Mouse (Mus musculus): ENCODE results near the gene Zic4. TPM values are rescaled to one million over a fixed set of nuclear protein-coding genes. Genes with fewer than 3 reads are reported as not detected.

The Zic4 gene
- polyA plus RNA-seq (2012; rRNA removed) = 0.12 TPM in 1 of 2 replicates, not detected in the other

- no peak within 1 kb of the TSS for H3K27ac ChIP-seq (ENCODE audit: control insufficient read depth, insufficient read depth, low read depth, low read length)
- peaks cover 19% of the 10 kb centered on the region for H3K4me1 ChIP-seq (ENCODE audit: control insufficient read depth, insufficient read depth, low read length)
- H3K36me3 ChIP-seq (ENCODE audit: control insufficient read depth, insufficient read depth, low read length) = no peaks in the 10 kb centered on the region
- H3K27me3 ChIP-seq (ENCODE audit: control insufficient read depth, insufficient read depth, low read length) = peaks cover 18% of the 10 kb centered on the region
- peak within 1 kb of the TSS; percentile 42 for H3K4me3 ChIP-seq (ENCODE audit: control insufficient read depth, low read depth, low read length)
- TF ChIP-seq POLR2A (IDR thresholded peaks at IDR 0.05; ENCODE audit: control insufficient read depth, low read depth, low read length) (no peak), CTCF (IDR thresholded peaks at IDR 0.05; ENCODE audit: control insufficient read depth, insufficient read depth, insufficient replicate concordance, low read depth, low read length) (no peak)
Observed at GRCm38 (mm10) chr9:91361856-91362601, at the start of gene Zic4. Zic4 (plus strand) TSS chr9:91362413.

- TF ChIP-seq CTCF (IDR thresholded peaks at IDR 0.05; ENCODE audit: control insufficient read depth, insufficient read depth, insufficient replicate concordance, low read depth, low read length) = no peak
- no peak for TF ChIP-seq POLR2A (IDR thresholded peaks at IDR 0.05; ENCODE audit: control insufficient read depth, low read depth, low read length)
- H3K4me3 ChIP-seq (ENCODE audit: control insufficient read depth, low read depth, low read length) = no peak overlapping the region
- H3K27me3 ChIP-seq (ENCODE audit: control insufficient read depth, insufficient read depth, low read length) = no peaks in the 10 kb centered on the region; the same call in 1 of the 2 replicates
- peaks cover 4% of the 10 kb centered on the region for H3K4me1 ChIP-seq (ENCODE audit: control insufficient read depth, insufficient read depth, low read length)
- no peak overlapping the region for H3K27ac ChIP-seq (ENCODE audit: control insufficient read depth, insufficient read depth, low read depth, low read length)
- no peaks in the 10 kb centered on the region for H3K36me3 ChIP-seq (ENCODE audit: control insufficient read depth, insufficient read depth, low read length)
Observed at GRCm38 (mm10) chr9:91347591-91347990, 14.6 kb upstream of the Zic4 start.

- H3K27me3 ChIP-seq (ENCODE audit: control insufficient read depth, insufficient read depth, low read length) = no peaks in the 10 kb centered on the region; the same call in 1 of the 2 replicates
- peaks cover 8% of the 10 kb centered on the region for H3K4me1 ChIP-seq (ENCODE audit: control insufficient read depth, insufficient read depth, low read length)
- TF ChIP-seq POLR2A (IDR thresholded peaks at IDR 0.05; ENCODE audit: control insufficient read depth, low read depth, low read length) = no peak
- no peak for TF ChIP-seq CTCF (IDR thresholded peaks at IDR 0.05; ENCODE audit: control insufficient read depth, insufficient read depth, insufficient replicate concordance, low read depth, low read length)
- H3K36me3 ChIP-seq (ENCODE audit: control insufficient read depth, insufficient read depth, low read length) = no peaks in the 10 kb centered on the region
- no peak overlapping the region for H3K27ac ChIP-seq (ENCODE audit: control insufficient read depth, insufficient read depth, low read depth, low read length)
- H3K4me3 ChIP-seq (ENCODE audit: control insufficient read depth, low read depth, low read length) = no peak overlapping the region
Observed at GRCm38 (mm10) chr9:91348746-91349145, 13.5 kb upstream of the Zic4 start.

- Histone ChIP-seq H3K27ac (ENCODE audit: control insufficient read depth, insufficient read depth, low read depth, low read length) (no peak overlapping the region), H3K36me3 (ENCODE audit: control insufficient read depth, insufficient read depth, low read length) (no peaks in the 10 kb centered on the region), H3K4me3 (ENCODE audit: control insufficient read depth, low read depth, low read length) (peak overlapping the region; percentile 49; the same call in 1 of the 2 replicates), H3K4me1 (ENCODE audit: control insufficient read depth, insufficient read depth, low read length) (peaks cover 21% of the 10 kb centered on the region), H3K27me3 (ENCODE audit: control insufficient read depth, insufficient read depth, low read length) (no peaks in the 10 kb centered on the region; the same call in 1 of the 2 replicates)
- TF ChIP-seq POLR2A (IDR thresholded peaks at IDR 0.05; ENCODE audit: control insufficient read depth, low read depth, low read length) = no peak
- no peak for TF ChIP-seq CTCF (IDR thresholded peaks at IDR 0.05; ENCODE audit: control insufficient read depth, insufficient read depth, insufficient replicate concordance, low read depth, low read length)
Observed at GRCm38 (mm10) chr9:91350211-91350791, 11.9 kb upstream of the Zic4 start.

GRCm38 (mm10) chr9:91350861-91351291 lies 11.3 kb upstream of the Zic4 start:
- TF ChIP-seq CTCF (IDR thresholded peaks at IDR 0.05; ENCODE audit: control insufficient read depth, insufficient read depth, insufficient replicate concordance, low read depth, low read length) (no peak), POLR2A (IDR thresholded peaks at IDR 0.05; ENCODE audit: control insufficient read depth, low read depth, low read length) (no peak)
- no peaks in the 10 kb centered on the region; the same call in 1 of the 2 replicates for H3K27me3 ChIP-seq (ENCODE audit: control insufficient read depth, insufficient read depth, low read length)
- peak overlapping the region; percentile 49 for H3K4me3 ChIP-seq (ENCODE audit: control insufficient read depth, low read depth, low read length)
- no peaks in the 10 kb centered on the region for H3K36me3 ChIP-seq (ENCODE audit: control insufficient read depth, insufficient read depth, low read length)
- H3K4me1 ChIP-seq (ENCODE audit: control insufficient read depth, insufficient read depth, low read length) = peaks cover 24% of the 10 kb centered on the region
- no peak overlapping the region for H3K27ac ChIP-seq (ENCODE audit: control insufficient read depth, insufficient read depth, low read depth, low read length)

GRCm38 (mm10) chr9:91351361-91351760 lies 10.9 kb upstream of the Zic4 start:
- Histone ChIP-seq H3K36me3 (ENCODE audit: control insufficient read depth, insufficient read depth, low read length) (no peaks in the 10 kb centered on the region), H3K27me3 (ENCODE audit: control insufficient read depth, insufficient read depth, low read length) (no peaks in the 10 kb centered on the region; the same call in 1 of the 2 replicates), H3K4me3 (ENCODE audit: control insufficient read depth, low read depth, low read length) (peak overlapping the region; percentile 3; the same call in 1 of the 2 replicates), H3K4me1 (ENCODE audit: control insufficient read depth, insufficient read depth, low read length) (peaks cover 24% of the 10 kb centered on the region), H3K27ac (ENCODE audit: control insufficient read depth, insufficient read depth, low read depth, low read length) (no peak overlapping the region)
- TF ChIP-seq POLR2A (IDR thresholded peaks at IDR 0.05; ENCODE audit: control insufficient read depth, low read depth, low read length) (no peak), CTCF (IDR thresholded peaks at IDR 0.05; ENCODE audit: control insufficient read depth, insufficient read depth, insufficient replicate concordance, low read depth, low read length) (no peak)

GRCm38 (mm10) chr9:91351961-91352411 lies 10.2 kb upstream of the Zic4 start:
- TF ChIP-seq CTCF (IDR thresholded peaks at IDR 0.05; ENCODE audit: control insufficient read depth, insufficient read depth, insufficient replicate concordance, low read depth, low read length) = no peak
- no peak for TF ChIP-seq POLR2A (IDR thresholded peaks at IDR 0.05; ENCODE audit: control insufficient read depth, low read depth, low read length)
- no peaks in the 10 kb centered on the region; the same call in 1 of the 2 replicates for H3K27me3 ChIP-seq (ENCODE audit: control insufficient read depth, insufficient read depth, low read length)
- H3K4me1 ChIP-seq (ENCODE audit: control insufficient read depth, insufficient read depth, low read length) = peaks cover 24% of the 10 kb centered on the region
- H3K36me3 ChIP-seq (ENCODE audit: control insufficient read depth, insufficient read depth, low read length) = no peaks in the 10 kb centered on the region
- H3K27ac ChIP-seq (ENCODE audit: control insufficient read depth, insufficient read depth, low read depth, low read length) = no peak overlapping the region
- no peak overlapping the region for H3K4me3 ChIP-seq (ENCODE audit: control insufficient read depth, low read depth, low read length)
